Mouse (Mus musculus) intestine, postnatal 0 days (tissue): ENCODE results near the gene Msn. TPM values are rescaled to one million over a fixed set of nuclear protein-coding genes. Genes with fewer than 3 reads are reported as not detected.

ENCODE experiments used
- ATAC-seq: fragments of 200-750 bp; cut with Nextera tagmentation; 2 replicates; pipeline ENCODE4 v1.8.0; 2017; ENCODE audit warnings: mild to moderate bottlenecking, moderate TSS enrichment, moderate library complexity
- H3K27ac ChIP-seq: fragments of 300-500 bp; sonication (generic); 2 replicates; pipeline ENCODE4 v1.5.1; 2014; ENCODE audit warnings: mild to moderate bottlenecking, low read depth, low read length, moderate library complexity
- H3K27me3 ChIP-seq: fragments of 300-500 bp; sonication (generic); replicated peaks from 2 replicates; pipeline ENCODE4 v1.6.1; 2014; ENCODE audit warnings: low read length, mixed read lengths; ENCODE audit not compliant: control insufficient read depth, insufficient read depth
- H3K36me3 ChIP-seq: fragments of 300-500 bp; sonication (generic); 2 replicates; pipeline ENCODE4 v1.6.1; 2014; ENCODE audit warnings: mild to moderate bottlenecking, moderate library complexity; ENCODE audit not compliant: control insufficient read depth, insufficient read depth
- H3K4me1 ChIP-seq: fragments of 300-500 bp; sonication (generic); replicated peaks from 2 replicates; pipeline ENCODE4 v1.6.1; 2014; ENCODE audit warnings: antibody characterized with exemption, low read length, mixed read lengths; ENCODE audit not compliant: control insufficient read depth, insufficient read depth
- H3K4me2 ChIP-seq: fragments of 300-500 bp; sonication (generic); replicated peaks from 2 replicates; pipeline ENCODE4 v1.6.1; 2014; ENCODE audit warnings: low read depth, mild to moderate bottlenecking, moderate library complexity
- H3K4me3 ChIP-seq: fragments of 300-500 bp; sonication (generic); 2 replicates; pipeline ENCODE4 v1.5.1; 2014; ENCODE audit warnings: low read depth, low read length
- H3K9ac ChIP-seq: fragments of 300-500 bp; sonication (generic); 2 replicates; pipeline ENCODE4 v1.6.1; 2014; ENCODE audit warnings: mild to moderate bottlenecking, low read depth, low read length
- H3K9me3 ChIP-seq: fragments of 300-500 bp; sonication (generic); 2 replicates; pipeline ENCODE4 v1.6.1; 2016; ENCODE audit warnings: mixed run types; ENCODE audit not compliant: control insufficient read depth
- CTCF ChIP-seq: sonication (generic); IDR thresholded peaks from 2 replicates; pipeline ENCODE4 v1.5.1; 2016; ENCODE audit warnings: low read depth, mild to moderate bottlenecking, control low read depth, antibody characterized with exemption, moderate library complexity
- WGBS: fragments of 180-500 bp; shearing (Covaris S2); extraction: QIAGEN DNeasy Blood & Tissue Kit; methylation state at CpG from one replicate; pipeline ENCODE4 v1.1.7; 2014; 5-methylcytosine and 5-hydroxymethylcytosine counted together
- polyA plus RNA-seq: library from polyadenylated mRNA; unstranded; fragments of >200 nt; fragmentation: Nextera tagmentation; extraction: Ambion mirVana; gene quantifications from 2 replicates; pipeline ENCODE4 v1.2.1, GENCODE M21; 2015

Gene Msn
- polyA plus RNA-seq, 1 experiment from 2014 or later = 35.9 TPM

- Histone ChIP-seq H3K36me3 (no peaks in the 10 kb centered on the region), H3K27me3 (no peaks in the 10 kb centered on the region), H3K27ac (no peak overlapping the region), H3K4me2 (no peak overlapping the region), H3K4me3 (no peak overlapping the region), H3K9ac (no peak overlapping the region), H3K9me3 (no peaks in the 10 kb centered on the region), H3K4me1 (no peaks in the 10 kb centered on the region)
- WGBS = 66% methylated on average over 2 of the region's 2 CpGs
- no peak for TF ChIP-seq CTCF
- ATAC-seq = no peak
Observed at GRCm38 (mm10) chrX:96099003-96099402, 3.2 kb downstream of the Msn start.

- Histone ChIP-seq H3K9ac (no peak overlapping the region), H3K4me3 (no peak overlapping the region), H3K4me1 (no peaks in the 10 kb centered on the region), H3K36me3 (no peaks in the 10 kb centered on the region), H3K27me3 (no peaks in the 10 kb centered on the region), H3K9me3 (no peaks in the 10 kb centered on the region), H3K27ac (no peak overlapping the region), H3K4me2 (no peak overlapping the region)
- no peak for ATAC-seq
- WGBS = 59% methylated on average over 3 of the region's 3 CpGs
- TF ChIP-seq CTCF = no peak
Observed at GRCm38 (mm10) chrX:96107427-96108291, 11.8 kb downstream of the Msn start.

GRCm38 (mm10) chrX:96113106-96113634 is 17.3 kb downstream of the Msn start:
- Histone ChIP-seq H3K9ac (no peak overlapping the region), H3K4me3 (no peak overlapping the region), H3K4me1 (no peaks in the 10 kb centered on the region), H3K27ac (no peak overlapping the region), H3K27me3 (no peaks in the 10 kb centered on the region), H3K4me2 (no peak overlapping the region), H3K36me3 (no peaks in the 10 kb centered on the region), H3K9me3 (no peaks in the 10 kb centered on the region)
- no peak for TF ChIP-seq CTCF
- no peak for ATAC-seq

GRCm38 (mm10) chrX:96115501-96115900 is 19.7 kb downstream of the Msn start:
- Histone ChIP-seq H3K4me1 (no peaks in the 10 kb centered on the region), H3K9me3 (no peaks in the 10 kb centered on the region), H3K9ac (no peak overlapping the region), H3K27me3 (no peaks in the 10 kb centered on the region), H3K27ac (no peak overlapping the region), H3K36me3 (no peaks in the 10 kb centered on the region), H3K4me2 (no peak overlapping the region), H3K4me3 (no peak overlapping the region)
- no peak for ATAC-seq
- no peak for TF ChIP-seq CTCF

GRCm38 (mm10) chrX:96117366-96117765 is 21.5 kb downstream of the Msn start:
- Histone ChIP-seq H3K36me3 (no peaks in the 10 kb centered on the region), H3K9me3 (no peaks in the 10 kb centered on the region), H3K4me3 (no peak overlapping the region), H3K27me3 (no peaks in the 10 kb centered on the region), H3K4me1 (no peaks in the 10 kb centered on the region), H3K27ac (no peak overlapping the region), H3K4me2 (no peak overlapping the region), H3K9ac (no peak overlapping the region)
- no peak for TF ChIP-seq CTCF
- no peak for ATAC-seq
- 79% methylated on average over 1 of the region's 1 CpGs for WGBS

GRCm38 (mm10) chrX:96119997-96120396 is 24.2 kb downstream of the Msn start:
- no peaks in the 10 kb centered on the region for H3K9me3 ChIP-seq
- ATAC-seq = no peak
- TF ChIP-seq CTCF = no peak
- no peaks in the 10 kb centered on the region for H3K4me1 ChIP-seq
- no peak overlapping the region for H3K4me3 ChIP-seq
- no peak overlapping the region for H3K9ac ChIP-seq
- H3K4me2 ChIP-seq = no peak overlapping the region
- 57% methylated on average over 2 of the region's 2 CpGs for WGBS
- no peak overlapping the region for H3K27ac ChIP-seq
- no peaks in the 10 kb centered on the region for H3K27me3 ChIP-seq
- H3K36me3 ChIP-seq = no peaks in the 10 kb centered on the region
